Mouse (Mus musculus) spleen, adult 2 months (tissue): Measurements from ENCODE around the gene Morn3.

Experiments used
- CTCF ChIP-seq: fragments of 200-500 bp; IDR thresholded peaks from 2 replicates; pipeline ENCODE4 v1.5.1; 2011; ENCODE audit warnings: mild to moderate bottlenecking, inconsistent platforms; ENCODE audit not compliant: insufficient read depth, insufficient read length, insufficient replicate concordance; ENCODE audit errors: extremely low read depth
- POLR2A ChIP-seq: fragments of 200-500 bp; IDR thresholded peaks from 2 replicates; pipeline ENCODE4 v1.6.1; 2011; ENCODE audit warnings: low read depth, low read length, inconsistent platforms

- TF ChIP-seq CTCF (no peak), POLR2A (no peak)
These were observed 11.7 kb upstream of the Morn3 start for GRCm38 (mm10) chr5:123058251-123059102.
